9 mouse cellular contexts compared by ENCODE assay signal in genomic region chr11:77743966-77744365, GRCm38 (mm10). TPM values are rescaled to one million over a fixed set of nuclear protein-coding genes. Genes with fewer than 3 reads are reported as not detected.
DNase-seq lines count a peak whose midpoint lies in the region; ATAC-seq and TF ChIP-seq lines count a peak whose summit lies in the region.
"Had no signal": no experiment of that assay in that cellular context is flagged by ENCODE, and none has a peak within 500 bp of the region (broad histone marks: within the 10 kb centered on the region; RNA-seq: fewer than 3 reads in every experiment).

No protein-coding gene starts in this region.

- H3K36me3 ChIP-seq in kidney, embryonic 16.5 days (ENCODE audit: insufficient read depth, low read length): no peaks in the 10 kb centered on the region
- no peaks in the 10 kb centered on the region for H3K36me3 ChIP-seq in E14TG2a.4 (ENCODE audit: insufficient read depth, low read length)
- H3K36me3 ChIP-seq in midbrain, embryonic 16.5 days (ENCODE audit: control insufficient read depth, insufficient read depth, low read length): no peaks in the 10 kb centered on the region

- no peaks in the 10 kb centered on the region for H3K27me3 ChIP-seq in kidney, embryonic 16.5 days (ENCODE audit: insufficient read depth, low read length)
- no peaks in the 10 kb centered on the region for H3K27me3 ChIP-seq in E14TG2a.4 (ENCODE audit: insufficient read depth, low read length)
- no peaks in the 10 kb centered on the region for H3K27me3 ChIP-seq in cerebellum, adult 2 months (ENCODE audit: control insufficient read depth, insufficient read depth, low read length)
- H3K27me3 ChIP-seq in midbrain, embryonic 16.5 days (ENCODE audit: control insufficient read depth, insufficient read depth, low read depth, low read length): no peaks in the 10 kb centered on the region

- H3K9ac ChIP-seq in kidney, embryonic 16.5 days (replicated peaks; ENCODE audit: low read length): no peak overlapping the region
- no peak overlapping the region for H3K9ac ChIP-seq in midbrain, embryonic 16.5 days (ENCODE audit: low read depth, low read length)

- WGBS in kidney, embryonic 16.5 days: 32% methylated on average over 6 of the region's 6 CpGs
- WGBS in cerebellum, adult 2 months: 26% methylated on average over 6 of the region's 6 CpGs
- 41% methylated on average over 6 of the region's 6 CpGs for WGBS in midbrain, embryonic 16.5 days

- no peak overlapping the region for H3K27ac ChIP-seq in kidney, embryonic 16.5 days (ENCODE audit: low read length)
- no peak overlapping the region for H3K27ac ChIP-seq in cerebellum, adult 2 months (ENCODE audit: insufficient read depth, low read length)
- no peak overlapping the region for H3K27ac ChIP-seq in midbrain, embryonic 16.5 days (ENCODE audit: low read length)

- TF ChIP-seq POLR2A in cerebellum, adult 2 months (IDR thresholded peaks at IDR 0.05; ENCODE audit: borderline replicate concordance, insufficient read depth, low read length): no peak

- ATAC-seq in kidney, embryonic 16.5 days (ENCODE audit: low FRiP score, low TSS enrichment): no peak
- no peak for ATAC-seq in midbrain, embryonic 16.5 days

- DNase-seq in kidney, adult 11 months: peak; percentile 38
- DNase-seq in cerebellum, adult 2 months: peak; percentile 38 to 48
- DNase-seq in kidney, postnatal 4 days: peak; percentile 67 to 73
- DNase-seq in thymus, postnatal 14 days: peak; percentile 76
- DNase-seq in gastrocnemius, adult 8-10 months (ENCODE audit: low spot score in 2 of 2): no peak

- peak; percentile 54 for TF ChIP-seq CTCF in E14TG2a.4 (conservative IDR thresholded peaks at IDR 0.05; ENCODE audit: low read length)
- peak; percentile 61 for TF ChIP-seq CTCF in cerebellum, adult 2 months (IDR thresholded peaks at IDR 0.05; ENCODE audit: borderline replicate concordance, insufficient read depth, low read depth, low read length)

- H3K4me2 ChIP-seq in kidney, embryonic 16.5 days (replicated peaks; ENCODE audit: low read depth, low read length): no peak overlapping the region
- H3K4me2 ChIP-seq in midbrain, embryonic 16.5 days (ENCODE audit: low read length): no peak overlapping the region

- no peaks in the 10 kb centered on the region for H3K9me3 ChIP-seq in kidney, embryonic 16.5 days (ENCODE audit: low read length)
- H3K9me3 ChIP-seq in E14TG2a.4 (ENCODE audit: low read length): no peaks in the 10 kb centered on the region
- no peaks in the 10 kb centered on the region for H3K9me3 ChIP-seq in midbrain, embryonic 16.5 days (replicated peaks; ENCODE audit: control insufficient read depth, low read length, poor library complexity, severe bottlenecking)

- no peak overlapping the region for H3K4me3 ChIP-seq in kidney, embryonic 16.5 days (ENCODE audit: low read length)
- no peak overlapping the region for H3K4me3 ChIP-seq in E14TG2a.4 (replicated peaks; ENCODE audit: low read length)
- H3K4me3 ChIP-seq in cerebellum, adult 2 months (replicated peaks; ENCODE audit: insufficient read depth, low read depth, low read length): no peak overlapping the region
- H3K4me3 ChIP-seq in midbrain, embryonic 16.5 days (ENCODE audit: low read depth, low read length): no peak overlapping the region

- no peaks in the 10 kb centered on the region for H3K4me1 ChIP-seq in kidney, embryonic 16.5 days (ENCODE audit: insufficient read depth, low read length)
- peaks cover 44% of the 10 kb centered on the region for H3K4me1 ChIP-seq in E14TG2a.4 (replicated peaks; ENCODE audit: low read depth, low read length)
- H3K4me1 ChIP-seq in cerebellum, adult 2 months (ENCODE audit: control insufficient read depth, insufficient read depth, low read length): no peaks in the 10 kb centered on the region
- H3K4me1 ChIP-seq in midbrain, embryonic 16.5 days (ENCODE audit: control insufficient read depth, insufficient read depth, low read length): no peaks in the 10 kb centered on the region

RNA-seq across cellular contexts. Expression of gene Cryba1, which starts 18.9 kb away (rescaled TPM):
- not detected in 2 replicates for polyA plus RNA-seq in kidney, embryonic 16.5 days (2015; fragmentation: Nextera tagmentation; extraction: Ambion mirVana)
- not detected in 2 replicates for polyA plus RNA-seq in cerebellum, adult 2 months (2012; rRNA removed)
- 0.24 and 0.47 TPM in 2 replicates for polyA plus RNA-seq in midbrain, embryonic 16.5 days (2015; fragmentation: Nextera tagmentation; extraction: Ambion mirVana)
- not detected for total RNA-seq in gastrocnemius, adult 8-10 months (2022)
- polyA plus RNA-seq: large intestine, adult 2 months had no signal

RNA-seq across cellular contexts. Expression of gene Myo18a, which starts 19.1 kb away (rescaled TPM):
- polyA plus RNA-seq in kidney, embryonic 16.5 days (2015; fragmentation: Nextera tagmentation; extraction: Ambion mirVana): 32.4 and 38.1 TPM in 2 replicates
- polyA plus RNA-seq in cerebellum, adult 2 months (2012; rRNA removed): 56.5 and 62.1 TPM in 2 replicates
- polyA plus RNA-seq in midbrain, embryonic 16.5 days (2015; fragmentation: Nextera tagmentation; extraction: Ambion mirVana): 46.8 and 55.4 TPM in 2 replicates
- 100 to 1,000 TPM; 309 to 400 (median 330) TPM for total RNA-seq in gastrocnemius, adult 8-10 months (2022)

RNA-seq across cellular contexts. Expression of gene Gm10277, which starts 43.6 kb away (rescaled TPM):
- polyA plus RNA-seq in kidney, embryonic 16.5 days (2015; fragmentation: Nextera tagmentation; extraction: Ambion mirVana): 1.5 and 1.6 TPM in 2 replicates
- polyA plus RNA-seq in cerebellum, adult 2 months (2012; rRNA removed): not detected in 2 replicates
- 2.0 and 2.5 TPM in 2 replicates for polyA plus RNA-seq in midbrain, embryonic 16.5 days (2015; fragmentation: Nextera tagmentation; extraction: Ambion mirVana)
- total RNA-seq in gastrocnemius, adult 8-10 months (2022): not detected

RNA-seq across cellular contexts. Expression of gene Nufip2, which starts 58.0 kb away (rescaled TPM):
- 3.4 and 3.6 TPM in 2 replicates for polyA plus RNA-seq in kidney, embryonic 16.5 days (2015; fragmentation: Nextera tagmentation; extraction: Ambion mirVana)
- polyA plus RNA-seq in cerebellum, adult 2 months (2012; rRNA removed): 21.5 and 23.6 TPM in 2 replicates
- polyA plus RNA-seq in midbrain, embryonic 16.5 days (2015; fragmentation: Nextera tagmentation; extraction: Ambion mirVana): 2.9 and 3.2 TPM in 2 replicates
- 10 to 100 TPM; 31.0 to 38.3 (median 33.6) TPM for total RNA-seq in gastrocnemius, adult 8-10 months (2022)

Comparison
In these comparisons a context has a peak if more than half of its experiments do, and no peak if none do; other contexts are left out.
1. DNase-seq: peak in kidney, adult 11 months (single experiment), cerebellum, adult 2 months (2 of 2), kidney, postnatal 4 days (2 of 2) and thymus, postnatal 14 days (single experiment); none in gastrocnemius, adult 8-10 months (0 of 2).